Mouse (Mus musculus): Measurements from ENCODE around the gene Fut1.
"Not testable (repeated sequence)": the region's sequence is repeated elsewhere in the genome, so short reads cannot be mapped to it uniquely, and the experiment has no call there.

Fut1 gene

DNA sequence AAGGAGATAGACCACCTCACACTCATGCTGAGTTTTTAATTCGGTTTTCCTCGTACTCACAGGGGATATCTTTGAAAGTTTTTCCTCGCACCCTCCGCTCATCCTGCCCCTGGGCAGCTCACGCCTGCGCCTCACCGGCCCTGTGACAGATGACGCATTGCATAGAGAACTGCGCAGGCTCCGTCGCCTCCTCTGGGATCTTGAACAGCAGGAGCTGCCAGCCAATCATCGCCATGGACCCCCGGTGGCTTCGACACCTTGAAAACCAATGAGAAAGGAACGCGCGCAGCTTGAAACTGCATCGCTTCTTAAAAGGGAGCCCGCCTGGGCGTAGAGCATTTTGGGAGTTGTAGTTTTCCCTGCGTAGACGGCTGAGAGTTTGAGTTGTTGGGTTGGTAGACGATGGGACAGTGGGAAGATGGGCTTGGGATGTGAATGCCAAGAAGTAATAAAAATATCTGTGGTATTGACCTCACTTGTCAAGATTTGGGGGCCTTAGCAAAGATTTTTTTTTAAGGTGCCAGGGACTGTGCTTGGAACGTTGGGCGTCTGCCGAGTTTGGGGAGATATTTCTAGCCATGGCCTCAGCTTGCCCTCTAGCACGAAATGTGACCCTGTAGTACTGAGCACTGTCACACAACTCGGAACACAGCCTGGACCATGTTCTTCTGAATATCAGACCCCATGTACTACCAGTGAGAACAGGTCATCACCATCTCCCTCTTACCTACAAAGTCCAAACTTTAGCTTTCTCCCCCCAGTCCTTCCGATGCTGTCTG is 21.7 kb downstream of the Fut1 start:
- peak; percentile 98 for DNase-seq (ENCODE audit: low spot score in 2 of 2)

DNA sequence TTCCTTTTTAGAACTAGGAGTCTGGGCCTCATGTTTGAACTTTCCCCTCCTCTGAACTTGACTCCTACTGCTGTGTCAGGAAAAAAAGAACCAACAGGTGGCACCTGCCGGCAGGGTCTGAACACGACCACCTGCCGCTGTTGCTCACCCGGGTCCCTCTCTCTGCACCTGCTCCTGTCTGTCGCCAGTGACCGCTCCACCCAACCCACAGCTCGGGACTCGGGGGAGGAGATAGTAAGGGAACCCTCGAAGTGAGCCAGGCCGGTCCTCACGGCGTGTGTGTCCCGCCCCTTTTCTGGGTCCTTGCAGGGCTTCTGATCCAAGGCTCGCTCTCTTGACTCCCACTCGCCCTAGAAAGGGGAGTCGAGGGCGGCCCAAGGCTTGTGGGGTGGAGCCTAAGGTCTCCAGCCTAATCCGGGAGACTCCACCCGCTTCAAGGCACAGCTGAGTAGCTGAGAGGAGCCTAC is 22.5 kb downstream of the Fut1 start, which contains the start of gene Mamstr:
Gene Mamstr, plus strand, starts transcription at position 417 of the 467 bp plus-strand sequence.
- no peak for DNase-seq (ENCODE audit: low spot score in 2 of 2)

DNA sequence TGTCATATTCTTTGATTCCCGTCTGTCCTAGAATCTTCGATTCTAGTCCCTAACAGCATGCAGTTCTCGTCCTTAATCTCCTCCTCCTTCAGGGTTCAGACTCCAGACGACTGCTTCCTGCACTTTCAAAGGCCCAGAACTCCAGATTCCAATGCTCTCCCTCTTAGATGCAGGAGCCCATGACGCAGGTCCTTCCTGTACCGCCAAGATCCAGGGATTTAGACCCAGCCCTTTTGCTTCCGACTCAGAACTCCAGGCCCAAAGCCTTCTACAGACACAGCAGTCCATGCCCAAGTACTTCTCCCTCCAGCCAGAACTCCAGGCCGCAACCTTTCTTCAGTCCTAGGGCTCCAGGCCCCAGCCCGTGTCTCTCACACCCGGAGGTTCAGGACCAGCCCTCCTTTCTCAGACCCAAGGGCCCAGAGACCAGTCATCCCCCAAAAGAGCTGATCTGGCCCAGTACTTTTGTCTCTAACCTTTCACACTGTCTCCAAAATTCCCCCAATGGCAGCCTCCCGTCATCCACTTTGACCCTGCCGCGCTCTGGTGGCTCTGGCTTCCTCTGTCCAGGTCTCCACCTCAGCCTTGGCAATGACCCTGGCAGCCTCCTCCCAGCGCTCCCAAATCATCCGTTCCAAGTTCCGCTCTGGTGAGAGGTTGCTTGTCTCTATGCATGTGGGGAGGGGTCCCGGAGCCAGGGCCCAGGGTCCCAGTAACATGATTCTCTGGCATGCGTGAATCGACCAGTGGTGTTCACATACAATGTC is 23.3 kb downstream of the Fut1 start:
- no peak for DNase-seq (ENCODE audit: low spot score in 2 of 2)

DNA sequence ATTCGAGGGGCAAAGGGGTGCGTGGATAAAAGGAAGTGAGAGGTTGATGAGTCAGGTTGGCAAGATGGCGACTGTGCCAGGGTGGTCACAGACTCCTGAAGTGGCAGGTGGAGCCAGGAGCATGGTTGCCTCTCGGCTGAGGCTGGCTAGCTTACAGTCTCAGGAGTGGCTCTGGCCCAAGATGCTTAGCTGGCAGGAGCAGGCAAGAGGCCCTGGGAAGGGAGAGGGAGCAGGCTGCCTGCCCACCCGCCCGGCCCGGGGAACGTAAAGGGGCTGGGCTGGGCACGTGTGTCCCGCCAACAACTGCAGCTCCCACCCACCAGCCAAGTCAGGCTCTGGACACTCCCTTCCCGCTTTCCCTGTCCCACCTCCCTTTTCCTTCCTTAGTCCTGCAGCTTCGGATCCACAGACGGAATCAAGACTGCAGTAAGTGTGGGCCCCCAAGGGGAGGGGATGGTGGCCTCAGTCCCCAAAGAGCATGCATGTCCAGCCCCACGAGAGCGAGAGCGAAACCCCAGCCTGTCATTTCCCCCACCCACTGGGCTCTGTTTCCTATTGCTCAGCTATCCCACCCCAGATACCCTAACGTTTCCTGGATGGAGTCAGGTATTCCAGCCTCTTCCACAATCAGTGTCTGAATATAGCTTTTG is 24.4 kb downstream of the Fut1 start:
- no peak for DNase-seq (ENCODE audit: low spot score in 2 of 2)

DNA sequence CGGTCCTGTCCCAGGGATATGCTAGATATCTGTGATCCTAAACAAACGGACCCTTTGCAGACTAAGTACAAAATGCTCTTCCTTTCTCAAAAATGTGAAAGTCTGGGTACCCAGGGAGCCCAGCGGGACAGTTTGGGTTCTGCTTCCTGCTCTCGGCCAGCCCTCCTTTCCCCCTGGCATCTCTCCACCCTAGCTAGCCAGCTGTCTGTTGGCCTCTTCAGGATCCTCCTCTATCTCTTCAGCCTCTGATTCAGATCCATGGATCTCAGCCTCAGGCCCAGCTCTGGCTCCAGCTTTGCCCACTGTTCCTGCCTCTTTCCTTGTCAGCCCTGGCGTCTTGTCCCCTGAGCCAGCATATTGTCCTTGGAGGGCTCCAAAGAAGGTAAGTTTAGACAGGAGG is 25.0 kb downstream of the Fut1 start:
- DNase-seq (ENCODE audit: low spot score in 2 of 2), result no peak

DNA sequence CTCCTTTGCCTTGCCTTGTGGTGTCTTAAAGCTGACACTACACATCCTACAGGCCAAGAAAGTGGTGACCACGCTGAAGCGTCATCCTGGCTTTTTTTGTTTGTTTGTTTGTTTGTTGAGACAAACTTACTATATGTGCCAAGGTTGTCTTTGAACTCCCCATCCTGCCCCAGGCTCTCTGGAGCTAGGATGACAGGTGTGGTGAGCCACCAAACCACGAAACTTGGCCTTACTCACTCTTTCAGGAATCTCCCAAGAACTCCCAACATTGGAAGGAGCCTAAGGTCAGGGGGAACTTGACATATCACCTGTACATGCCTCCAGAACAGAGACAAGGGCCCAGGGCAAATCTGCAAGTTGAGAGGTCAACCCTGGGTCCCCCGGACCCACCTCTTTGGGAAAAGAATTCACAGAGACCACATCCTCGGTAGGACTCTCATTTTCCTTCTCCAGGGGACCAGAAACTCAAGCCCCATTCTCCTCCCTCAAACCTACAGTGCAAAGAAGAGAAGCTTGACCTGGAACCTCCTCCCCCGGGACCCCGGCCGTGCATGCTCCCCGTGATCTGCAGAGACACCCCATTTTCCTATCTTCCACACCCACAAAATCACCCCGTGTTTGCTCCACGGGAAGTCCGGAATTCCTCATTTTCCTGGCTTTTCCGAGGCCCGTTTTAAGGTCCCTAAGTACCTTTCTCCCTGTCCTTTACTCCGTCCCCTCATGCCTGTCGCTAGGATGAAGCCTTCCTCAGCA is 25.6 kb downstream of the Fut1 start:
- DNase-seq (ENCODE audit: low spot score in 2 of 2), result no peak

DNA sequence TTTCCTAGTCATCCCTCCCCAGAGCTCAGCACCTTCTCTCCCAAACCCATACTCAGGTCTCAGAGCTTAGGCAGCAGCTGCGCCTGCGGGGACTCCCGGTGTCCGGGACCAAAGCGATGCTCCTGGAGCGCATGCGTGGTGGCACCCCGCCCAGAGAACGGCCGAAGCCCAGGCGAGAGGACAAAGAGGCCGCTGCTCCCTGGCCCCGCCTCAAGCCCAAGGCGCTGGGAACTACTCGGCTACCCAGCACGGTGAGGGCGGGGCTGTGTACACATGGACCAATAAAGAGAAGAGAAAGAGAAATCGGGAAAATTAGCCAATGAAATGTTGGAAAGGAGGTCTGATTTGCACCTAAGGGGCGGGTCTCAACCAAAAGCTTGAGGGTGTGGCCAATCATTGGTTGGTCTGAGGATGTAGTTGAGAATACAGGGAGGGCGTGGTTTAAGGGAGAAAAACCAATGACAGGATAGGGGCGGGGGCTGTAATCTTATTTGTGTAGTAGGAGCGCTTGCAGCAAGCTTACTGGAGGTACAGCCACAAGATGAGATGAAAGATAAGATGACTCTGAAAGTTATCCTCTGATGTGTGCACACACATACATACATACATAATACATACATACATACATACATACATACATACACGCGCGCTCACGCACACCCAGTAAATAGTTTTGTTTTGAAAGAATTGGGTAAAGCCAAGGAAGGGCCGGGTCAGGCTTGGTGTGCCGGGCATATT is 26.5 kb downstream of the Fut1 start:
- DNase-seq (ENCODE audit: low spot score in 2 of 2), result peak; percentile 89 to 93

DNA sequence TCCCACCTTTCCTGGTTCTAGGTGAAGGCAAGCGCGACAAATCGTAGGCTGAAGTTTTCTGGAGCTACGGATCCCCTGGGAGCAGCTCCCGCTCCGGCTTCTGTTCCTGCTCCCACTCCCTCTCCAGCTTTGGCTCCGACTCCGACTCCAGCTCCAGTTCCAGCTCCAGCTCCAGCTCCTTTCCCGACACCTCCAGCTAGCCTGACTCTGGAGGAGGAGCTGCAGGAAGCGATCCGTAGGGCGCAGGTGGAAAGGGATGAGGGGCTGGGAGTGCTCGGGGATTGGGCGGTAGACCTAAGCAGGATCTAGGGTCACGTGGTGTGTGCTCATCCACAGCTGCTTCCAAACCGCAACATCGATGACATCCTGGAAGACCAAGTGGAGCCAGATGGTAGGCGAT is 27.1 kb downstream of the Fut1 start:
- DNase-seq (ENCODE audit: low spot score in 2 of 2), result peak; percentile 68 to 74

DNA sequence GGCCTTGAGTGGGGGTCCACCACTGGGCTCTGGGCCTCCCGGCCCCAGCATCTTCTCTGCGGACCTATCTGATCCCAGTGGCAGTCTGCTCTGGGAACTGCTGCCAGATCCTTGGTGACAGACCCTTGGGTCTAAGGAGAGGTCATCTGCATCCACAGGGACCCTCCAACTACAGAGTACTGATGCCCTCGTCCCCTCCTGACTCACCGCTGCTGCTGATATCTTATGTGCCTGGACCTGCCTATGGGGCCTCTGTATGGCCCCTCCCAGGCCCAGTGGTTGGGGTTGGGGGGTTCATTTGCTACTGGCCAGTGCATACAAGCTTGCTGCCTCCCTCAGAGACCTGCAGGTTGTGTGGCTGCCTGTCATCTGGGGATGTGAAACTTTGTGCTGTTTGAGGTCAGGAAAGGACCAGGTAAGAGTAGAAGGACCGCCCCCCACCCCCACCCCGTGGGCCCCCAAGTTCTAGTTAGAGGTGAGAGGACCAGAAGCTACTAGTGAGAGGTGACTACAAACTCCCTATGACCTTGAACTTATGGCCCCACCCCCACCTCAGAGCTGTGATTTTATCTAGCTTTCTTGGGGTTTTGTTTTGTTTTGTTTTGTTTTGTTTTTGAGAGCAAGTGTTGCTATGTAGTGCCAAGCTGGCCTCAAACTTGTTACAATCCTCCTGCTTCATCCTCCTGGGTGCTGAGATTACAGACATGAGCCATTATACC is 27.9 kb downstream of the Fut1 start:
- DNase-seq (ENCODE audit: low spot score in 2 of 2), result no peak

DNA sequence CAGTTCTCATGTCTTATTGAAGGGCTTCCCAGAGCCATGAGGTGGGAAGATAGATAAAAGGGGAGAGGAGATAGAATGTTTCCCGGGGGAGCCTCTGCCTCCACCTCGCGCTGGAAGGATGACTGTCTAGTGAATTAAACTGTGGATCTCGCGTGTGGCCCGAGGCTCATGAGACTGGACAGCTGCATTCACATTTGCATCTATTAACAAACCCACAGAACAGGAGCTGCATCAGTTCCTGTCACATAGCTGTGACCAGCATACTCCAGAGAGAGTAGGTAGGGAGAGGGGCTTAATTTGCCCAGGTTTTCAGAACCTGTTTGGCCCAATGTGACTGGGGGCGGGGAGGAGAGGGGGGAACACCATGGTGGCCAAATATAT is 28.5 kb downstream of the Fut1 start:
- DNase-seq (ENCODE audit: low spot score in 2 of 2), result no peak

DNA sequence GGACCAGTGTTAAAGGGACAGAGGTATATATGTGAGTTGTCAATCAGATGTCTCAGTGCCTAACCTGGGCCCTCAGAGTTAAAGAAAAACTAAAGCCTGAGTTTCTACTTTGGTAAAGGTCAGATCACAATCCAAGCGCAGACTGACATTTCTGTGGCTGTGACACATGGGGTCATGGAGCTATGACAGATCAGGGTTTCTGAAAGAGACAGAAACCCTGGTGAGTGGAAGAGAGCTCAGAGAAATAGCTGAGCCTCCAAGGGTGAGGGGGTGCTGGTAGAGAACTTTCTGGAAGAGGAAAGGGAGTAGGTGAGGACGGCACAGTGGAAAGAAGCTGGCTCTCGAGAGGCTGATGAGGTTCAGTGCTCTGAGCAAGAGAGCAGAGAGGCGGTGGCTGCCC is 29.6 kb downstream of the Fut1 start:
- DNase-seq (ENCODE audit: low spot score in 2 of 2), result no peak

DNA sequence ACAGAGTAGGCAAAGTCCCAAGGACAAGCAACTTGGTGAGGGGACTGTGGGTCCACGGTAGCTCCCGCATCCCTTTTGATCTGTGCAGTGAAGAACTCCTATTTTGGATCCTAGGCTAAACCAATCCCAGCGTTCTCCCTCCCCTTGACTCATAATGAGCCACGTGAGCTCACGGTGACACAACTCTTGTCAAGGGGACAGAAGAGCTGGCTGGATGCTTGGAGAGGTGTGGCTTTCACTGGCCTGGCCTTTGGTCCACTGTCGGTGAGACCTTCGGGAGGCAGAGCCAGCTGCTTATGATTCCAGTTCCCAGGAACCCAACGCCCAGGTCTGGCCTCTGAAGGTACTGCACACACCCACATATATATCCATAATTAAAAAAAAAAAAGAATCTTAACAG is 32.3 kb downstream of the Fut1 start:
- DNase-seq (ENCODE audit: low spot score in 2 of 2), result no peak

DNA sequence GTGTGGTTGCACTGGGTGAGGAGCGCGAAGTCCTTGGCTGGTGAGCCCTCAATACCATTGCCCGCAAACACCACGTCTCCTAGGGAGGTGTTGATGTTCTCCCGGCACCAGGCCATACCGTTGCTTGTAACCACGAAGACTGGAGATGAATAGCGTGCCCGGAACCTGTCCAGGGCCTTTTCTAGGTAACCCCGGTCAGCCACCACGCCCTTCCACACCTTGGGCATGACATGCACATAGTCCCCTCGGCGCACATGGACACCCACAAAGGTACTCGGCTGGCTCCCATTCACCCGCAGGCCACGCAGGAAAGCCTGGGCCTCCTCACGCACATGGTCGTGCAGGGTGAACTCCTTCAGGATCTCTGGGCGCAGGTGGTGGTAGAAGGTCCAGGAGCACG is 33.4 kb downstream of the Fut1 start:
- not testable (repeated sequence) for DNase-seq (ENCODE audit: low spot score in 2 of 2)

DNA sequence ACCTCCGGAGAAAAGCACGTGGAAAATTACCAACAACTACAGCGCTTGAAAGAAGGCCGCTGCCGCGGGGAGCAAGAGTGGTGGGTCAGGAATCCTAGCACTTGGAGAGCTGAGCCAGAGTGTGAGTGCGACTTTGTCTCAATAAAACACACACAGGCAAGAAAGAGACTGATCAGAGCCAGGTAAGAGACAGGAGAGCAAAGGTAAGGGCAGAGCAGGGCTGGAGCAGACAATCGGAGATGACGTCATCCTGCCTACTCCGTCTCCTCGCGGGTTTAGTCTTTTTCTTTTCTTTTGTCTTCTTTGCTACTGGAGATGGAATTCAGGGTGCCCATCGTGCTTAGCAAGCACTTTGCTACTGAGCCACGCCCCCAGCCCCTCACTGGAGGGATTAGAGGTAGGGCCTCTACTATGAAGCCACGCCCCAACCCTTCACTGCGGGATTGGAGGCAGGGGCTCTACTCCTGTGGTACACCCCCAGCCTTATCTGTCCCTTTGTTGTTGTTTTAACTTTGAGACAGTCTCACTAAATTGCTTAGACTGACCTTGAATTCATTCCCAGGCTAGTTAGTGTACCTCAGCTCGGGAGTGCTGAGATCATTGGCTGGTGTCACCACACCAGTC is 37.4 kb downstream of the Fut1 start:
- no peak for DNase-seq (ENCODE audit: low spot score in 2 of 2)

DNA sequence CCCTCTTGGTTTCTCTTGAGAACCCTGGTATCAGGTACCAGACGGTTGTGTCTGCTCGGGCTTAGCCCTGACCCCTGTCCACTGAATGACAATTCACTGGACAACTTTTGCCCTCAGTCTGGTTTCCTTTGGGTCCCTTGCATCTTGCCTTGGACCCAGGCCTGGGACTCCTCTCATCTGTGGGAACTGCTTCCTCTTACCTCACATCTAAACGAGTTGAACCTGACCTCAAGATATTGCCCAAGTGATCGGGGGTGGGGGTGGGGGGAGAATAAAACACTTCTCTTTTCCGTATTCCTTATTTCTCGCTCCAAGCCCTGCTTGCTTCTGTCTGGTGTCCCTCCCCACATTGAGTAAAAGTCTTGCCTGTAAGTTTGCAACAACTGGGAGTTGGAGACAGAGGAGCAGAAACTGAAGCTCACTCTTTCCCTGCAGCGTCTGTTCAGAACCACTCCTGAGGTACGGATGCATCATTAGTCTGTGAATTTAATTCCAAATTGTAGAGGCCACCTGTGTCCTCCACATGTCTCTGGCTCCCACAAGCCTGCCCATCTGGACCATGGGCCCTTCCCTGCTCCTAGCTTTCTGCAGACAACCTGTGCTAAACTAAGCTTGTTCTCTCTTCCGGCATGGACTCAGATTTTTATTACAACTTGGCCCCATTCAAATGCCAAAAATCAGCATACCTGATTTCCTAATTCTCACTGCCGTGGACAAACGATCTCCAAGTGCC is 43.8 kb downstream of the Fut1 start:
- no peak for DNase-seq (ENCODE audit: low spot score in 2 of 2)

DNA sequence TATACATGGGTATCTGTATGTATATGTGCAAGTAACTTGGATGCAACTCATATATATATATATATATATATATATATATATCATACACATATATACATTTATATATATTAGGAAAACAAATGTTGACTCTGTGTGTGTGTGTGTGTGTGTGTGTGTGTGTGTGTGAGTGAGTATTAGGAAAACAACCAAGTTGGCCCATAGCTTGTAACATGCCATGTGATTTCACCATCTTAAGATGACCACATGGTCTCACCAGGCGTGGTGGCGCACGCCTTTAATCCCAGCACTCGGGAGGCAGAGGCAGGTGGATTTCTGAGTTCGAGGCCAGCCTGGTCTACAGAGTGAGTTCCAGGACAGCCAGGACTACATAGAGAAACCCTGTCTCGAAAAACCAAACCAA is 44.6 kb downstream of the Fut1 start:
- not testable (repeated sequence) for DNase-seq (ENCODE audit: low spot score in 2 of 2)

DNA sequence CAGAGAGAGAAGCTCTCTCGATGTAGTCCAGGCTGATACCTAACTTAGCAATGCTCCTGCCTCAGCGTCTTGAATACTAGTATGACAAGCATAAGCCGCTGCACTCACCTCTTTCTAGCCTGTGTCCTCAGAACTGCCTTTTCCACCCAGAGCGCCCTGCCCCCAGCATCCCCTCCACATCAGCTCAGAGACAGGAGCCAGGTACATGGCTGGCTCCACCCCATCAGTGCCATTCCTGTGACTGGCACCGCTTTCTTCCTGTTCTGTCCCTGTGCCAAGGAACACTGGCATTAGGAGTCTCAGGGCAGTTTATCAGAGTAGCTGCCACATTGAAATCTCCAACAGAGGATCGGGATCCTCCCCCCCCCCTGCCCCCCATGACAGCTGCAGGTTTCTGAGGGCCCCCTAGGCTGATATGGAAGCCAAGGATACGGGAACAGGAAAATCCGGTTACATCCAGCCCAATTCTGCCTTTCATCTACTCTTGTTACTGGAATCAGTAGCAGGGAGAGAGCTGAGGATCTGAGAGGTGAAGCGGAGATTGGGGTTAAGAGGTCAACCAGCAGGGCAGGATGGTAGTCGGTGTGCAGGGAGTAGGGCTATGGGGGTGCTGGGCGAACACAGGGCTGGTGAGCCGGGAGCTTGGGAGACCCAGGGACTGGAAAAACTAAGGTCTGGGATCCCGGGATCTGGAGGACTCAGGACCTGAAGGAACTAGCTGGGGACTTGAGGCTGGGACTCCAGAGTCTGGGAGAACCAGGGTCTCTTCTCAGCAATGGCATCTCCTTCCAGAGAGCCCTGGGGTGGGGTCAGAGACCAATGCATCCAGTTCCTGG is 48.4 kb downstream of the Fut1 start:
- DNase-seq (ENCODE audit: low spot score in 2 of 2), result no peak

DNA sequence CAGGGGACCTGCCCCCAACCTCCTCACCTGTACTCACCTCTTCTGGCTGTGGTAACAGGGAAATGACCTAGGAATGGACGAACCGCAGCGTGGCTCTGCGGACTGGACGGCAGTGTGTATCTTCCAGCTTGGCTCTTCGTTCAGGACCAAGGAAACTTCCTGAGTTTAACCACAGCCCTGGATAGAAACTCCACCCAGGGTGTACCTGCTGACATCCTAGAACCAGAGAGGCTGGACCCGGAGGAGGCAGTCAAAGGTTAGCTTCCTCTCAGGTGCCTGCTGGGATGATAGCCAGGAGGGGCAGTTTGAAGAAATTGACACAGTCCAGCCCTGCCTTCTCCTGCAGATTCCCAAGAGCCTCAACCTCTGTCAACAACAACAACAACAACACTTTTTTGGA is 49.1 kb downstream of the Fut1 start, which contains the start of gene Fut2:
Gene Fut2, minus strand, starts transcription at position 234 of the 400 bp plus-strand sequence.
- DNase-seq (ENCODE audit: low spot score in 2 of 2), result no peak

Measured in right cerebral cortex, adult 2 months (tissue).